Mouse (Mus musculus) bone marrow, adult 2 months (tissue): ENCODE data around the gene D430041D05Rik.

Experiments used
- CTCF ChIP-seq: fragments of 200-500 bp; IDR thresholded peaks from 2 replicates; pipeline ENCODE4 v1.5.1; 2011; ENCODE audit warnings: low read length, control low read depth; ENCODE audit not compliant: control insufficient read depth, insufficient read depth
- POLR2A ChIP-seq: fragments of 200-500 bp; IDR thresholded peaks from 2 replicates; pipeline ENCODE4 v1.6.1; 2011; ENCODE audit warnings: low read depth, mild to moderate bottlenecking, control low read depth, low read length, borderline replicate concordance; ENCODE audit not compliant: control insufficient read depth

GRCm38 (mm10) chr2:104249856-104250255, 161.0 kb downstream of the D430041D05Rik start:
- no peak for TF ChIP-seq POLR2A
- no peak for TF ChIP-seq CTCF
